Mouse (Mus musculus): Measurements from ENCODE around the gene Il2ra.
A peak's percentile ranks its signal among the peaks of the same experiment; 100 is the strongest.
"Not testable (repeated sequence)": the region's sequence is repeated elsewhere in the genome, so short reads cannot be mapped to it uniquely, and the experiment has no call there.

Il2ra gene

DNA sequence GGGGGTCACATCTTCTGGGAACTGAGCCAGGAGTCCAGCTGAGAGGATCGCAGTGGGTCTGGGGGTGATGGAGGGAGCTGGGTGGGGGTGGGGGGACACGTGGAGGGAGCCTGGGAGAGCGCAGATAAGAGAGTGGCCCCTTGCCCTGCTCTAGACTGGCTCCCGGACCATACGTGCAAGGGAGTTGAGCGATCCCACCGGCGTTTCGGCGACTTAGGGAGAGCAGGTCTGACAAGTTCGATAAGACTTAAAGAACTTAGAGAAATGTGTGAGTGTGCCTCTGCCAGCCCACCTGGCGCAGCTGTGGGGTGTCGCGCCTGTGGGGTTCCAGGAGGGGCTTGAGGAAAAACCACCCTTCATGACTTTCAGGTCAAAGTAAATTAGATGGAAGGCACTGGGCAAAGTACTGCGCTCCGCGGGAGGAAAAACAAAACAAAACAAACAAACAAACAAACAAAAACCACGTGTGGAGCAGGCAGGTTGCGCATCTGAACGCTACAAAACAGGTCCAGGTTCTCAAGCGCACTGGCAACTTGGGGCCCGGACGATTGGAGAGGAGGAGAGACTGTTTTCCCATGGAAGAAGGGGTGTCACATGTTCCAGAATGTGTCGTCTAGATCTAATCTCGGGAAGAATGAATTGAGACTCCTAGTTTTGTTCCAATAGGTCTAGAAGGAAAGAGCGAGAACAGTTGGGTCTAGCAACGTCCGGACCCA, 63.6 kb downstream of the Il2ra start:
- DNase-seq = no peak

- DNase-seq = no peak
These were observed 64.1 kb downstream of the Il2ra start for GRCm38 (mm10) chr2:11706746-11707065.

GRCm38 (mm10) chr2:11708538-11708937, 65.9 kb downstream of the Il2ra start:
- DNase-seq = peak; percentile 38

GRCm38 (mm10) chr2:11710101-11710500, 67.5 kb downstream of the Il2ra start:
- DNase-seq = not testable (repeated sequence)

- no peak for DNase-seq
These were observed 69.9 kb downstream of the Il2ra start for GRCm38 (mm10) chr2:11712483-11712990.

DNA sequence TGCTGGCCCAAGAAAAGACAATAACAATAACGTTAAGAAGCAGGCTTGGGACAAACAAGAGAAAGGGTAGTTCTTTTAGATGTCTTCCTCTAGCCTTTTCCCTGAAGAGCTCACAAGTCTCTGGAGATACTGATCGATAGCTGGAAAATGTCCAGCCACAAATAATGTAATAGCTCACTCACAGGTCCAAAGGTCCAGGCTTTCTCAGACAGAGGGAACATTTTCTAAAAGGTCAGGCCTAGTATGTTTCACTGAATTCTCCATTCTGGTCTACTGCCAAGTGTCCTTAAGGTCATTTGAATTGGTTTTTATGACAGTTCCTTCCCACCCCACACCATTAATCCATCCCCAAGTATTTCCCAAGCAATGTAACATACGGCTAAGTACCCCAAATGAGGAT, 70.4 kb downstream of the Il2ra start:
- DNase-seq = no peak

DNA sequence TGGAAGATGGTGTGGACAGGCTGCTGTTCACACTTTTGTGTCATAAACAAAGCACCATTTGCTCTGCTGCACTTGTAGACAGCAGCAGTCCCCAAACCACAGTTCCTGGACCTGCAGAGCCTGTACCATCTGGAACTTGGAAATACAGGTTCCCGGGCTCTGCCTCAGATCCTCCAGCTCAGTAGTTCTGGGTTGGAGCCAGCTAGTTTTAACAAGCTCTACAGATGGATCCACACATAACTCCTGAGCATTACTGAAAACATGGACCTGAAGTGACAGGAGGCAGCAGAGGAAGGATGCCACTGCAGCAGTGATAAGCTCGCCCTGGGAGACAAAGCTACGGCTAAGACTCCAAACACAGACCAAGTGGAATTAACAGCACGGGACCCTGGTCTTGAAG, 71.9 kb downstream of the Il2ra start:
- DNase-seq = peak; percentile 55

DNA sequence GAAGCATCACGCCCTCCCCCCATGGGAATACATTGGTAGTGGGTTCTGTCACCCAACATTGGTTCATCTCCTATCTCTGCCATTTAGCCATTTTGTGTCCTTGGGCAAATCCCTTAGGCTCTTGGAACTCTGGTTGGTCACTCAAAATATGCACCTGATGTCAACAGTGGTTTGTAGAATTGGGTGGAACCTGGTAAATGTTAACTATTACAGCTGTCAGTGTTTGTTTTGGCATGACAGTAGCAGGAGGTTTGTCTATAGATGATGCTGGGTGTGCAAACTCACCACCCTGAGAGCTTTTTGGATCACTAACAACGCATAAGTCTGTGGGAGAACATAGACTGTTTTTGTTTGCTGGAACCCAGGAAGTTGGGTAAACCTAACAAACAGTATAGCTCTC, 76.0 kb downstream of the Il2ra start:
- DNase-seq = no peak

DNA sequence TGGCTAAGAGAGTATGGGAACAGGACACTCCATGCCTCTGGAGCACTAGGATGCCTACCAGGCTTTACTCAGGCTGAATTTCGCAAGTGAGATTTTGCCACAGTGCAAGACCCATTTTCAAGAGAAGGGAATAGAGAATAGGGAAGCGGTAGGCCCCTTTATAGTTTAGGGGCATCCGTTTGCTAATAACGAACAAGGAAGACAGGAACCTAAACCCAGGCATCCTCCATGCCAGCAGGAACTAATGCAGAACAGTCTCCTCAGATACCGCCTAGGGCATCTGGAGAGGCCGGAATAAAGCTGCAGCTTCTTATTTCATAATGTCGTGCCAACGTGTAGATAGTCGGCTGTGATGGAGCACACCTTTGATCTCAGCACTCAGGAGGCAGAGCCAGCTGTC, 80.0 kb downstream of the Il2ra start:
- DNase-seq = no peak

- DNase-seq = no peak
These were observed 85.0 kb downstream of the Il2ra start for GRCm38 (mm10) chr2:11727574-11727973.

- DNase-seq = no peak
These were observed 86.5 kb downstream of the Il2ra start for GRCm38 (mm10) chr2:11729091-11729490.

DNA sequence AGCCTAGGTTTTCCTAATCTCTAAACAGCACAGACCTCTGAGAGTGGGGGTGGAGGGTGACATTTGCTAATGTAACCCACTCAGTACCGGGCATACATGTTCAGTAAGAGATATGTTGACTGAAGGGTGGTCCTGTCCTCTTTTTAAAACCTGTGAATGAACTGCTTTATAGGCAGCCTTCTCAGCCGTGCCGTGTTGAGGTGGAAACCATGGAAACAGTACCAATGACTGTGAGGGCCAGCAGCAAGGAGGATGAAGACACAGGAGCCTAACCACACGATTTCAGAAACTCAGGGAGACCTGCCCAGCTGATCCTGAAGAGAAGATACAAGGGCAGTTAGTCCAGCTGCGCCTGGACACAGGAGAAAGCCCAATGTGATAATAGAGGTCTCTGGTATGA, 90.4 kb downstream of the Il2ra start:
- no peak for DNase-seq

GRCm38 (mm10) chr2:11735853-11736252, 93.2 kb downstream of the Il2ra start:
- DNase-seq = no peak

GRCm38 (mm10) chr2:11738794-11739193, 96.2 kb downstream of the Il2ra start:
- no peak for DNase-seq

- no peak for DNase-seq
These were observed 97.0 kb downstream of the Il2ra start for GRCm38 (mm10) chr2:11739516-11740051.

All from layer of hippocampus, adult 9-11 months (tissue).